Mouse (Mus musculus) E14TG2a.4 (cell line): ENCODE measurements at regions not wholly inside any gene's neighbourhood (a gene's known extent, or its start where the extent isn't known, plus 50 kb on each side); places are given as distances from the start of the nearest gene placed in this dataset.

Source experiments
- CTCF ChIP-seq: conservative IDR thresholded peaks from 2 replicates; pipeline ENCODE4 v1.5.1; 2014; ENCODE audit warnings: low read length
- POU5F1 ChIP-seq: IDR thresholded peaks from 2 replicates; pipeline ENCODE4 v1.6.1; 2014; ENCODE audit warnings: low read length, borderline replicate concordance

DNA sequence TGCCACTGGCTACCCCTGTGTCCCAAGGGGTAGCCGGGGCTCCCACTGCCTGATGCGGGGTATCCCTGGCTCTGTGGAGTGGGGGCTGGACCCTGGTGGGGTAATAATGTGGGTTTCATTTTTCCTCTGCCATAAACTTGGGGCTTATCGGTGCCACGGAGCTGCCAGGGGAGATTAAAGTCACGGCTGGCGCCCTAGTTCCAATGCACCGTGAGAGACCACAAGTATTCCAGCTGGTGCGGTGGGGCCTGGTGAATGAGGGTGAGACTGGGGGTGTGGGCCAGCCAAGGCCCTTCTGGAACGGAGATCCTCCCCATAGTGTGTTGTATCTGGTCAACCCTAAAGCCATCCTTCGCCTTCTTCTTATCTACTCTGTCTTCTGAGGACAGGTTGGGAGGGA is 153.3 kb downstream of the Pja1 start:
- TF ChIP-seq CTCF (no peak), POU5F1 (no peak)
